Mouse (Mus musculus) brain, adult 2 months (tissue): ENCODE data around the gene Agps.

Source experiments
- DNase-seq: peaks from one replicate; pipeline ENCODE4 v3.0.0; 2011; ENCODE audit warnings: low read depth, low spot score

Agps gene

GRCm38 (mm10) chr2:75831881-75832633 is at the start of gene Agps:
TSS of gene Agps (plus strand) at chr2:75832177.
- DNase-seq, result peak; percentile 94

DNA sequence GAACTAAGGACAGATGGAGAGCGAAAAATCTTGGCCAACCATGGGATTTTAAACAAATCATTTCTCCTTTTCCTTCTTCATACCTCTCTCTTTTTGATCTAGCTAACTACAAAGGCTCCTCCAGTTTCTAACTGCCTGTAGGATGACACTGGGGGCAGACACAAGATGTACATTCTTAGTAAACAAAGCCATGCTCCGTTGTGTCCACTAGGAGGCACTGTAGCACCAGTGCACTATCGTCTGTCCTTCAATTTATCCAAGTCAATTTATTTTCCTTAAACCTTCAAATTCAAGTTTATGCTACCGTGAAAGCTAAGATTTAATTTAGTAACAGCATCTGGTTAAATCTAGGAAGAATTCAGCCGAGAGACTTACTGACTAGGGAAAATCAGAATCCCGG is 45.9 kb upstream of the Agps start:
- peak; percentile 64 for DNase-seq

DNA sequence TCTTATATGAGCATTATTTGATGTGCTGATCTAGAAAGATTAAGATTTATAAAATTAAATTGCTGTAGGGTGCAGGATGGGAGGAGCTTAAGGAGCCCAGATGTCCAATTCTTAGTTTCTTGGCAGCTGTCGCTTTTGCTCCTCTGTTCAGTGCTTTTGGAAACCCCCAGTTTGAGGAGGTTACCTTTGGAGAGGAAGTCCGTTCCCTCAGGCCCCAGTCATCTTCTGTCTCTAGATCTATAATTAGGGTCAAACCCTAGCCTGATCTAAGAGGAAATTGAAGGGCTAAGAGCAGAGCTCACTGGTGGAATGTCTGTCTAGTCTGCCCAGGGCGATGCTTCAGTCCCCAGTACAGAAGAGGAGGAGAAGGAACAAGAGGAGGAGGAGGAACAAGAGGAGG is 43.5 kb upstream of the Agps start:
- DNase-seq, result no peak

DNA sequence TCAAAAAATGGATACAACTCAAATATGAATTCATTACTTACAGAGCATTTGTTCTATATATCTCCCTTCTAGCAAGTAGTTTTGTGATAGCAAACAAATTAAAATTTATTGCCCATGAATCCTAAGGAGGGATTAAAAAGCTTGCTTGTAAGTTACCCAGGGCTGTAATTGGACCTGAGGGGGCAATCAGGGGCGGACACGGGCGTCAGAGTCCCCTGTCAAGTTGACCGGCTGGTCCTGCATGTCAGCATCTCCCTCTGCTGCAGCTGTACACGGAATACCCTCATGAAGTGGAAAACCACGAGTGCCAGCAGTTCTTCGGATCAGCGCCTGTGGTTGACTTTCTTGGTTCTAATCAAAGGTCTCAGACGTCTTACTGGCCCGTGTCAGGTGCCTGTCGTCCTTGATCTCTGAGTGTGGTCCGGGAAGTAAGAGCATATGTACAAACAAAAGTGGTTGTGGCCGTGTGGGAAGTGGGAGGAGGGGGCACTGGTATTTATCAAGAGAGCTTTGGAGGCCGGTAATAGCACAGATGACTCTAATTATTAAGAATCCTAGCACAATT is 41.9 kb upstream of the Agps start:
- DNase-seq, result no peak

GRCm38 (mm10) chr2:75791561-75792308 is 40.2 kb upstream of the Agps start:
- DNase-seq, result no peak

GRCm38 (mm10) chr2:75792377-75793203 is 39.4 kb upstream of the Agps start:
- peak; percentile 45 for DNase-seq

DNA sequence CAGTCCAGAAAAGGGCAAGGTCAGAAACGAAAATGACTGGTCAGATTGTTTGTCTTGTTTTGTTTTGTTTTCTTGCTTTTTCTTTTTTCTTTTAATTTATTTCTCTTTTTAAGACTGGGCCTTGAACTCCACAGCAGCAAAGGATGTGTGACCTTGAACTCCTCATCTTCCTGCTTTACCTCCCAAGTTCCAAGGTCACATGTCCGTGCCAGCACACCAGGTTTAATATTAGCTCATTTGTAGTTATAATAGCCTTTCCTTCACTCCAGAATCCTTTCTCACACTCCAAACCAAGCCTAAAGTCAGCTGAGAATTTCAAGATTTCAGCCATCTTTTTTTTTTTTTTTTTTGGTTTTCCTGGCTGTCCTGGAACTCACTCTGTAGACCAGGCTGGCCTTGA is 35.8 kb upstream of the Agps start:
- no peak for DNase-seq

- no peak for DNase-seq
Observed at GRCm38 (mm10) chr2:75798434-75798970, 33.5 kb upstream of the Agps start.

DNA sequence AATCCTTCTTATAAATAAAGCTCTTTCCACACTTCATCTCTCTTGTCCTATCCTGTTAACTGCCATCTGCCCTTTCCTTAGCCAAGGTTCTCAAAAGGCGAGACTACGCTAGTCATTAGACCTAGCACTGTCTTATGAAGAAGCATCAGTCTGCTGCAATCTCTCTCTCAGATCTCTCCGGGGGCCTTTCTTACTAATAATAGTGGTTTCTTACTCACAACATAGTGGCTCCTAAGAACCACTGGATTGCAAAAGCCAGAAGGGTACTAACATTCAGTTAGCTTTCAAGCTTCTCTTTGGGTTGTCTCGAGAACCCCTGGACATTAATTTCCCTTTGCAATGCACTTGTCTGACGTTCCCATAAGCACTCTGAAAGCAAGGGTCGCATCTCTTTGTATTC is 26.2 kb upstream of the Agps start:
- DNase-seq, result no peak

DNA sequence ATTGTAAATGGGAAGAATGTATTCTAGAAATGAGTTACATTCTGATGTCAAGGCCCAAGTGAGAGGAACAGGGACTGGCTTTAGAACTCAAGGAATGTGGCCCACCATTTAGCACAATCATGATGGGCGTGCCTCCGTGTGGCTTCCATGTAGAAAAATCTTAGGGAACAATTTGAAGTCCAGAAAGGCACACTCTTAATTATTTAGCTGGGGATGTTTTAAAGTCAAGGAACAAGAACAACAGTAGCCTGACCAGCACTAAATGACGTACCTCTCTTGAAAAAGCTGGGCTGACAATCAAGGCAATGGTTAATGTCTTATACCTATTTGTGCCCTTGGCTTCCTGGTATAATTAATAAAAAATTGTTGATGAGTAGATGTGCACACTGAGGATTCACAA is 25.1 kb upstream of the Agps start:
- no peak for DNase-seq

DNA sequence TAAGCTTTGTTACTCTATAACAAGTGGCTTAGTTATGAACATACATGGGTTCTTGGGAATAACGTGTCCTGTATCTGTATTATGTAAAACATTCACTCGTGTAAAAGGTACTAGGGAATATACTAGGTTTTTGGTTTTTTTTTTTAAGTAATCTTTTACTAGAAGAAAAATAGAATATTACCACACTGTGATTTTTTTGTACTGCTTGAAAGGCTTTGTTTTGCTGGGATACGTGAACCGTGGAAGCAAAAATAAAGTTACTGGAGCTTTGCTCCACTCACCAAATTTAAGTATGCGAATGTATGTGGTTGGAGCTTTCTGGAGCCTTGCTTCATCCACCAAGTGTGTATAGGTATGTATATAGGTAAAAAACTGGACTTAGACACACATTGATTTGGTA is 24.5 kb upstream of the Agps start:
- no peak for DNase-seq

DNA sequence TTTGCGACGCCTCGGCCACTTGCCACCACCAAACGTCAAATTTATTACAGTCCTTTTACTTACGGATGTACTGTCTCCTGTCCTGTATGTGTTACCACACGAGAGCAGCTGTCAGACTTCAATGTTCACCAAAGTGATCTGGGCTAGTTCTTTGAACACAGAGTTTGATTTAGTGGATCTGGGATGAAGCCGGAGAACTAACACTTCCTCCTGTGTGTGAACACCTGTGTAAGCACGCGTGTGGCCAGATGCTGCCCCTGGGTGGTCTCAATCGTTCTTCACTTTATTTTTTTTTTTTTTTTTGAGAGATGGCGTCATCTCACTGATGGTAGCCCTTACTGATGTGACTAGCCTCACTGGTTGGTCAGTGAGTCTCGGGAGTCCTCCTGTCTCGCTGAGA is 17.1 kb upstream of the Agps start:
- DNase-seq, result no peak

- no peak for DNase-seq
Observed at GRCm38 (mm10) chr2:75815521-75815920, 16.5 kb upstream of the Agps start.

DNA sequence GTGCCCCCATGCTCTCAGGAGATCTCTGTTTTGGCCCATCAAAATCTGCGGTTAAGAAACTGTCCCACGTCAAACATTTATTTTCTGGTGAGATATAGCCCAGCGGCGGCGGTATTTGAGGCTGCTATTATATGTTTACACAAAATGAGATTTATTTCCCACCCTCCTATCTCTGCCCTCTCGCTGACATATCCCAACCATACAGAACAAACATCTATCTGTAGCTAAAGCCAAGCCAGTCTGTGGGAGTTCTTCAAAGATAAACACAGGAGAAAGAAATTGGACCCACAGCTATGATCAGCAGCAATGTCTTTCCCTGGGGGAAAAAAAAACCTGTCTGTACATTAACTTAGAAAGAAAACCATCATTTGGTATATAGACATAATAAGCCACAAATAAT is 15.3 kb upstream of the Agps start:
- DNase-seq, result no peak

- no peak for DNase-seq
Observed at GRCm38 (mm10) chr2:75818719-75819118, 13.3 kb upstream of the Agps start.

- no peak for DNase-seq
Observed at GRCm38 (mm10) chr2:75819796-75820195, 12.2 kb upstream of the Agps start.

- DNase-seq, result no peak
Observed at GRCm38 (mm10) chr2:75821971-75822751, 9.8 kb upstream of the Agps start.

DNA sequence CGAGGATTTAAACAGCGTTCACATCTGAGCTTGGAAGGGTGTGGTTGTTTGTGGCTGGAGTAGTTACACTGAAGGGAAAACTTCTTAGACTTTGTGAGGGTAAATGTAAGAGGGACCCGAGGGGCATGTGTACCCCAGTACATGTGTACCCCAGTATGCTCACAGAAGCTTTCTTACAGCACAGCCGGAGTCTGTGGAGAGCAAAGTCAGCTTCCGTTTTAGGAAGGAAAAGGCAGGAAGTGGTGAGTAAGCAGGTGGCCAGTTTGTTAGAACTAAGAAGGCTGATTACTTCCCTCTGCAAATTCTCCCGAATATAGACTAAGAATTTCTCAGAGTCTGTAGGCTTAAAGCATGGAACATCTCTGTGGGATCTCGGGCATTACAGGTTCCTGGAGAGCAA is 8.2 kb upstream of the Agps start:
- peak; percentile 17 for DNase-seq

GRCm38 (mm10) chr2:75824144-75824543 is 7.8 kb upstream of the Agps start:
- no peak for DNase-seq

DNA sequence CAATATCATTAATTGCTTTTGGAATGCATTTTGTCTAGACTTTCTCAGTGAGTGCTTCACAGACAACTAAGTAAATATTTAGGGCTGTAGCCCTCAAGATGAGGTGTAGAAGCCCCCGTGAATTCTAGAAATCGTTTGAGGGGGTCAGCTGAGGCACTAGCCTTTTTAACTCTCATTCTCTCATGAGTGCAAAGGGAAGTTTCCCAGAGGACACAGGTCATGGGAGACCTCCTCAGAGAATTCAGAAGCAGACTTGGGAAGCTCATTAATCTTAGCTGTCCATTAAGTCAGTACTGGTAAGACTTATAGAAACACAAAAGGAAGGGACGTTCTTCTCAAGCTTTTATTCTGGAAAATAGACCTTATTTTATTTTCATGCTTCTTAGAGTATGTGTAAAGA is 7.1 kb upstream of the Agps start:
- DNase-seq, result no peak

GRCm38 (mm10) chr2:75825603-75826002 is 6.4 kb upstream of the Agps start:
- DNase-seq, result no peak
